ENCODE assay signal across 25 mouse cellular contexts in genomic region chr3:95943226-95943625, GRCm38 (mm10). TPM values are rescaled to one million over a fixed set of nuclear protein-coding genes. Genes with fewer than 3 reads are reported as not detected.
DNase-seq lines count a peak whose midpoint lies in the region; ATAC-seq and TF ChIP-seq lines count a peak whose summit lies in the region.
"Had no signal": no experiment of that assay in that cellular context is flagged by ENCODE, and none has a peak within 500 bp of the region (broad histone marks: within the 10 kb centered on the region; RNA-seq: fewer than 3 reads in every experiment).

No protein-coding gene starts in this region.

- H3K4me3 ChIP-seq in megakaryocyte, embryonic 14.5 days (replicated peaks), result peak overlapping the region; percentile 31
- no peak overlapping the region for H3K4me3 ChIP-seq in testis, adult 2 months (ENCODE audit: control insufficient read depth, low read depth, low read length)
- no peak overlapping the region for H3K4me3 ChIP-seq in intestine, embryonic 16.5 days (ENCODE audit: low read length)
- H3K4me3 ChIP-seq: embryonic facial prominence, embryonic 13.5 days; embryonic facial prominence, embryonic 15.5 days; erythroblast, embryonic 14.5 days; forebrain, embryonic 10.5 days; forebrain, embryonic 12.5 days had no signal

- TF ChIP-seq POLR2A in testis, adult 2 months (IDR thresholded peaks at IDR 0.05; ENCODE audit: control insufficient read depth, low read depth, low read length), result no peak

- H3K27ac ChIP-seq in testis, adult 2 months (ENCODE audit: control insufficient read depth, insufficient read depth, low read depth, low read length), result no peak overlapping the region
- no peak overlapping the region for H3K27ac ChIP-seq in intestine, embryonic 16.5 days (ENCODE audit: low read length)
- H3K27ac ChIP-seq: embryonic facial prominence, embryonic 13.5 days; embryonic facial prominence, embryonic 15.5 days; forebrain, embryonic 10.5 days; forebrain, embryonic 12.5 days had no signal

- 93% methylated on average over 7 of the region's 7 CpGs for WGBS in intestine, embryonic 16.5 days

- ATAC-seq in megakaryocyte, adult 5-6 weeks (ENCODE audit: poor library complexity, severe bottlenecking), result no peak
- no peak for ATAC-seq in granulocyte monocyte progenitor cell, adult 5-6 weeks (replicated peaks; ENCODE audit: poor library complexity, severe bottlenecking)
- ATAC-seq in intestine, embryonic 16.5 days, result no peak
- ATAC-seq: forebrain, embryonic 14.5 days; forebrain, embryonic 16.5 days had no signal

- H3K36me3 ChIP-seq in megakaryocyte, embryonic 14.5 days (replicated peaks; ENCODE audit: low read length), result peaks cover 96% of the 10 kb centered on the region
- no peaks in the 10 kb centered on the region for H3K36me3 ChIP-seq in testis, adult 2 months (ENCODE audit: control insufficient read depth, insufficient read depth, low read length)
- H3K36me3 ChIP-seq in intestine, embryonic 16.5 days (ENCODE audit: control insufficient read depth, insufficient read depth, low read length), result peaks cover 25% of the 10 kb centered on the region

- peak; percentile 64 for DNase-seq in testis, postnatal 14 days (ENCODE audit: low spot score)
- DNase-seq: adrenal gland, adult 2 months; adrenal gland, postnatal 10 days; adrenal gland, postnatal 25 days; cerebellum, adult 11 months; cerebellum, adult 18-20 months; cerebellum, adult 8-10 months; cerebellum, adult 9-11 months; cerebellum, postnatal 14 days; cerebellum, postnatal 36 days; embryo, embryonic 11 days had no signal

- peaks cover 44% of the 10 kb centered on the region for H3K4me1 ChIP-seq in megakaryocyte, embryonic 14.5 days
- peaks cover 2% of the 10 kb centered on the region; the same call in 1 of the 2 replicates for H3K4me1 ChIP-seq in testis, adult 2 months (ENCODE audit: control insufficient read depth, insufficient read depth, low read length)
- H3K4me1 ChIP-seq in intestine, embryonic 16.5 days (ENCODE audit: control insufficient read depth, insufficient read depth, low read length), result no peaks in the 10 kb centered on the region
- H3K4me1 ChIP-seq: embryonic facial prominence, embryonic 13.5 days; embryonic facial prominence, embryonic 15.5 days; forebrain, embryonic 10.5 days; forebrain, embryonic 12.5 days had no signal

- peak; percentile 12; the same call in 1 of the 2 replicates for TF ChIP-seq CTCF in testis, adult 2 months (IDR thresholded peaks at IDR 0.05; ENCODE audit: control insufficient read depth, insufficient read depth, insufficient replicate concordance, low read depth, low read length)

- H3K27me3 ChIP-seq in megakaryocyte, embryonic 14.5 days (replicated peaks), result no peaks in the 10 kb centered on the region
- no peaks in the 10 kb centered on the region for H3K27me3 ChIP-seq in testis, adult 2 months (ENCODE audit: control insufficient read depth, insufficient read depth, low read length)
- no peaks in the 10 kb centered on the region for H3K27me3 ChIP-seq in intestine, embryonic 16.5 days (replicated peaks; ENCODE audit: control insufficient read depth, insufficient read depth, low read length)
- H3K27me3 ChIP-seq: embryonic facial prominence, embryonic 13.5 days; embryonic facial prominence, embryonic 15.5 days; forebrain, embryonic 12.5 days had no signal

- no peaks in the 10 kb centered on the region for H3K9me3 ChIP-seq in megakaryocyte, embryonic 14.5 days
- H3K9me3 ChIP-seq in intestine, embryonic 16.5 days (ENCODE audit: control insufficient read depth, low read length), result no peaks in the 10 kb centered on the region
- H3K9me3 ChIP-seq: embryonic facial prominence, embryonic 13.5 days; embryonic facial prominence, embryonic 15.5 days; forebrain, embryonic 10.5 days; forebrain, embryonic 12.5 days had no signal

- H3K4me2 ChIP-seq in intestine, embryonic 16.5 days (ENCODE audit: low read depth, low read length), result no peak overlapping the region
- H3K4me2 ChIP-seq: embryonic facial prominence, embryonic 13.5 days; embryonic facial prominence, embryonic 15.5 days; forebrain, embryonic 12.5 days had no signal

- no peak overlapping the region for H3K9ac ChIP-seq in intestine, embryonic 16.5 days (ENCODE audit: low read depth, low read length)
- H3K9ac ChIP-seq: embryonic facial prominence, embryonic 13.5 days; embryonic facial prominence, embryonic 15.5 days; forebrain, embryonic 12.5 days had no signal

RNA-seq across cellular contexts. Expression of gene Anp32e, which starts 14.2 kb away (rescaled TPM):
- 3.7 and 183 TPM in 2 replicates for polyA plus RNA-seq in megakaryocyte, embryonic 14.5 days (2012; ENCODE audit: insufficient read depth, low replicate concordance)
- 88.7 and 117 TPM in 2 replicates for total RNA-seq in megakaryocyte, adult 5-6 weeks (2015)
- total RNA-seq in megakaryocyte, adult 5-6 weeks (2017), result 250 and 285 TPM in 2 replicates
- 4.4 and 6.0 TPM in 2 replicates for polyA plus RNA-seq in testis, adult 2 months (2012; rRNA removed)
- 159 and 191 TPM in 2 replicates for total RNA-seq in granulocyte monocyte progenitor cell, adult 5-6 weeks (2014; fragmentation: Nextera tagmentation)
- 445 and 523 TPM in 2 replicates for total RNA-seq in granulocyte monocyte progenitor cell, adult 5-6 weeks (2017)
- 140 and 150 TPM in 2 replicates for polyA plus RNA-seq in intestine, embryonic 16.5 days (2015; fragmentation: Nextera tagmentation; extraction: Ambion mirVana)

RNA-seq across cellular contexts. Expression of gene Car14, which starts 38.7 kb away (rescaled TPM):
- polyA plus RNA-seq in megakaryocyte, embryonic 14.5 days (2012; ENCODE audit: insufficient read depth, low replicate concordance), result not detected in 2 replicates
- total RNA-seq in megakaryocyte, adult 5-6 weeks (2015), result not detected in 2 replicates
- not detected in 2 replicates for total RNA-seq in megakaryocyte, adult 5-6 weeks (2017)
- polyA plus RNA-seq in testis, adult 2 months (2012; rRNA removed), result 2.0 TPM in 2 replicates
- total RNA-seq in granulocyte monocyte progenitor cell, adult 5-6 weeks (2014; fragmentation: Nextera tagmentation), result not detected in 2 replicates
- total RNA-seq in granulocyte monocyte progenitor cell, adult 5-6 weeks (2017), result not detected in 2 replicates
- 0.76 and 1.1 TPM in 2 replicates for polyA plus RNA-seq in intestine, embryonic 16.5 days (2015; fragmentation: Nextera tagmentation; extraction: Ambion mirVana)
- total RNA-seq: common myeloid progenitor, adult 5-6 weeks had no signal
- polyA plus RNA-seq: C2C12; erythroblast, embryonic 14.5 days had no signal

RNA-seq across cellular contexts. Expression of gene Aph1a, which starts 49.5 kb away (rescaled TPM):
- 39.8 and 61.7 TPM in 2 replicates for polyA plus RNA-seq in megakaryocyte, embryonic 14.5 days (2012; ENCODE audit: insufficient read depth, low replicate concordance)
- 28.3 and 31.4 TPM in 2 replicates for total RNA-seq in megakaryocyte, adult 5-6 weeks (2015)
- total RNA-seq in megakaryocyte, adult 5-6 weeks (2017), result 38.9 and 39.2 TPM in 2 replicates
- polyA plus RNA-seq in testis, adult 2 months (2012; rRNA removed), result 14.9 and 17.6 TPM in 2 replicates
- total RNA-seq in granulocyte monocyte progenitor cell, adult 5-6 weeks (2014; fragmentation: Nextera tagmentation), result 67.0 and 69.0 TPM in 2 replicates
- 31.8 and 42.8 TPM in 2 replicates for total RNA-seq in granulocyte monocyte progenitor cell, adult 5-6 weeks (2017)
- polyA plus RNA-seq in intestine, embryonic 16.5 days (2015; fragmentation: Nextera tagmentation; extraction: Ambion mirVana), result 47.7 and 55.6 TPM in 2 replicates

RNA-seq across cellular contexts. Expression of gene BC028528, which starts 51.4 kb away (rescaled TPM):
- 0.30 TPM in 1 of 2 replicates, not detected in the other for polyA plus RNA-seq in megakaryocyte, embryonic 14.5 days (2012; ENCODE audit: insufficient read depth, low replicate concordance)
- 88.2 and 97.9 TPM in 2 replicates for total RNA-seq in megakaryocyte, adult 5-6 weeks (2015)
- 114 and 117 TPM in 2 replicates for total RNA-seq in megakaryocyte, adult 5-6 weeks (2017)
- polyA plus RNA-seq in testis, adult 2 months (2012; rRNA removed), result 1.7 and 2.4 TPM in 2 replicates
- 36.7 and 51.1 TPM in 2 replicates for total RNA-seq in granulocyte monocyte progenitor cell, adult 5-6 weeks (2014; fragmentation: Nextera tagmentation)
- 57.2 and 65.2 TPM in 2 replicates for total RNA-seq in granulocyte monocyte progenitor cell, adult 5-6 weeks (2017)
- 18.4 and 19.8 TPM in 2 replicates for polyA plus RNA-seq in intestine, embryonic 16.5 days (2015; fragmentation: Nextera tagmentation; extraction: Ambion mirVana)
- polyA plus RNA-seq: erythroblast, embryonic 14.5 days had no signal

RNA-seq across cellular contexts. Expression of gene Plekho1, which starts 52.6 kb away (rescaled TPM):
- 556 and 663 TPM in 2 replicates for polyA plus RNA-seq in megakaryocyte, embryonic 14.5 days (2012; ENCODE audit: insufficient read depth, low replicate concordance)
- total RNA-seq in megakaryocyte, adult 5-6 weeks (2015), result 116 and 124 TPM in 2 replicates
- 104 and 119 TPM in 2 replicates for total RNA-seq in megakaryocyte, adult 5-6 weeks (2017)
- 43.8 and 55.7 TPM in 2 replicates for polyA plus RNA-seq in testis, adult 2 months (2012; rRNA removed)
- 45.7 and 59.7 TPM in 2 replicates for total RNA-seq in granulocyte monocyte progenitor cell, adult 5-6 weeks (2014; fragmentation: Nextera tagmentation)
- total RNA-seq in granulocyte monocyte progenitor cell, adult 5-6 weeks (2017), result 30.2 and 31.3 TPM in 2 replicates
- 17.3 and 17.7 TPM in 2 replicates for polyA plus RNA-seq in intestine, embryonic 16.5 days (2015; fragmentation: Nextera tagmentation; extraction: Ambion mirVana)
